Mouse (Mus musculus): Measurements from ENCODE around the gene Smarca2. TPM values are rescaled to one million over a fixed set of nuclear protein-coding genes. Genes with fewer than 3 reads are reported as not detected.

Smarca2 gene
- polyA plus RNA-seq, 1 experiment from 2014 or later = 45.5 TPM

DNA sequence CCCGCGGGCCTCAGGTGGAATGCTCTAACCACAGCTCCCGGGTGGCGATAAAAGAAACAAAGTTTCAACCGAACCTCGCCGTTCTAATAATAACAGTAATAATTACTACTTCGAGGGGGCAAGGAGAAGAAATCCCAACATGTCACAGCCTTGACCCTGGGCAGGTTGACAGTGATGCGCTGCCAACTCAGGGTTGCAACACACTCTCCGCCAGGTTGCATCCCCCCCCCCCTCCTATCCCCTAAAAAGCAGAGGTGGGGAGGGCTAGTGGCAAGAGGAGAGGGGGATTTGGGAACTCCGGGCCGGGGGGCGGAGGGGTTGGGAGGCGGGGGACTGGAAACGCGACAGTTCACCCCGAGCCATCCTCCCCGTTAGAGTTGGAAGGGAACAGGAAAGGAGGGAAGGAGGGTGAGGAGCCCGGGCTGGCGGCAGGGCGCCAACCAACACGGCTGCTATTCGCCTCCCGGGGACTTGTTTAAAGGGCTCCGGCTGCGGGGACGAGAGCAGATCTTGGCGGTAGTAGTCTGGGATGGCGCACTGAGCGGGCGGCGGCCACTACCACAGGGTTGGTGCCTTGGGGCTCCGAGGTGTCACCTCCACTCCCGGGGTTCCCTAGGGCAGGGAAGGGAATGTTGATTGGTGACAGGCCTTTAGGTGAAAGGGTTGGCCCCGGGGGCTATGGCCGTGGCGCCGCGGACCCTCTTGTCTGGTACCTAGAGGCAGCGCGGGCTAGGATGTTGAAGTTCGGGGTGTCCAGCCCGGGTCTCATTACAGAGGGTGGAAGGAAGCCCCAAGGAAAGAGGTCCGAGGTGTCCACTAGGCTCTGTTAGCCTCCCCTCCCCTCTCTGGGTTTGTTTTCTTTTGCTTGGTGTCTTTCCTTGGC is 829 bp downstream of the Smarca2 start:
- Histone ChIP-seq H3K4me1 (peaks cover 24% of the 10 kb centered on the region), H3K4me2 (peak overlapping the region; percentile 98), H3K27me3 (peaks cover 25% of the 10 kb centered on the region), H3K9ac (peak overlapping the region; percentile 60), H3K36me3 (no peaks in the 10 kb centered on the region), H3K4me3 (replicated peaks) (peak overlapping the region; percentile 74), H3K27ac (peak overlapping the region; percentile 95), H3K9me3 (replicated peaks) (no peaks in the 10 kb centered on the region)
- no peak; the same call in 1 of the 2 replicates for ATAC-seq (replicated peaks; ENCODE audit: low FRiP score)
- 1% methylated on average over 43 of the region's 44 CpGs for WGBS

DNA sequence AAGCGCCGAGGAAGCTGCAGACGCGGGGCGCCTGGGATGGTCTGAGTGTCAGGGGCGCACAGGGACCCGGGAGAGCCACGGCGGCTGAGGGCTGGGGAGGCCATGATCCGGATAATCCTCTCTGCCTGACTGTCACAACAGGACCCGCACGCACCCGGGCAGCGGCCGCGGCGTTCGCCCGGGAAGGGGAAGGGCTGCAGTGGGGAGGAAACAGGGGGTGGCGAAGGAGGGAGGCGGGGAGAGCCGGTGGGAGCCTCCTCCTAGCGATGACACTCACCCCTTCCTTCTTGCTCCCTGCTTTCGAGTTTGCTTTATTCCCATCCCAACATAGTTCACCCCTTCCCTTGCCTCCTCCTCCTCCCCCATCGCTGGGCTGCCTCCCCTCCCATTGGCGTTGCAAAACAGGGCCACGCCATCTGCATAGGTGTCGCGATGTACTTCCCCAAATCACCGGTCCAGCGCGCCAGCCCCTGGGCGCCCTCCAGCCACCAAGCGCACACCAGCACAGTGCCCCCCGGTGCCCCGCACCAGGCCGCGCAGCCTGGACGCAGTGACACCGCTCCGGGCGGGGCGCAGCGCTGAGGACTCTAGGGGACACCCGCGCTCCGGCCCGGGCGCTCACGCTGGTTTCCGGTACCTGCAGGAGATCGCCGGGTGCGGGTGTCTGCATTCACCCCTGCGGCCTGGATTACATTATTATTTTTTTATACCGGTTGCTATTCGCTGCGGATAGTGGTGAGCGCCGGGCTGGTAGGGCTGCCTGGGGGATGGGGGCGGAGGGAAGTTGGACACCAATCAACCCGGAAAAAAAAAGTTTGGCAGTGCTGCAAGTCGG is 1.7 kb downstream of the Smarca2 start:
- Histone ChIP-seq H3K9me3 (replicated peaks) (no peaks in the 10 kb centered on the region), H3K27me3 (peaks cover 25% of the 10 kb centered on the region), H3K4me3 (replicated peaks) (peak overlapping the region; percentile 74), H3K36me3 (no peaks in the 10 kb centered on the region), H3K9ac (peak overlapping the region; percentile 60), H3K4me2 (peak overlapping the region; percentile 98), H3K4me1 (peaks cover 24% of the 10 kb centered on the region), H3K27ac (peak overlapping the region; percentile 95)
- WGBS = under 1% methylated on average over 51 of the region's 63 CpGs
- peak; percentile 38 for ATAC-seq (replicated peaks; ENCODE audit: low FRiP score)

DNA sequence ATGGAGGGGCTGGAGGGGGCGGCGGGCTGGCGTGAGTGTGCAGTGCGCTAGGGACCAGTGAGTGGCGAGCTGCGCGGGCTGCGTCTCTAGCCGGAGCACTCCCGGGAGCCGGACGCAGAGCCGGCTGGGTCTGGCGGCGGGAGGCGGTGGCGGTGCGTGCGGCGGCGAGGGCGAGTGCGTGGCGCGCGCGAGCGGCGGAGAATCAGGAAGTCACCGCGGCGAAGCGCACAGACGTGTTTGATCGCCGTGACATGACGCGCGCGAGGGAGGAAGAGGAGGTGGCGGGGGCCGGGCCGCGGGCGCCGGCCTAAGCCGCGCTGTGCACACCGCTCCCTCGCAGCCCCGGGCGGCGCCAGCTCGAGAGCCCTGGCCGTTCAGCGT is 2.3 kb downstream of the Smarca2 start:
- peak; percentile 60 for ATAC-seq (replicated peaks; ENCODE audit: low FRiP score)

DNA sequence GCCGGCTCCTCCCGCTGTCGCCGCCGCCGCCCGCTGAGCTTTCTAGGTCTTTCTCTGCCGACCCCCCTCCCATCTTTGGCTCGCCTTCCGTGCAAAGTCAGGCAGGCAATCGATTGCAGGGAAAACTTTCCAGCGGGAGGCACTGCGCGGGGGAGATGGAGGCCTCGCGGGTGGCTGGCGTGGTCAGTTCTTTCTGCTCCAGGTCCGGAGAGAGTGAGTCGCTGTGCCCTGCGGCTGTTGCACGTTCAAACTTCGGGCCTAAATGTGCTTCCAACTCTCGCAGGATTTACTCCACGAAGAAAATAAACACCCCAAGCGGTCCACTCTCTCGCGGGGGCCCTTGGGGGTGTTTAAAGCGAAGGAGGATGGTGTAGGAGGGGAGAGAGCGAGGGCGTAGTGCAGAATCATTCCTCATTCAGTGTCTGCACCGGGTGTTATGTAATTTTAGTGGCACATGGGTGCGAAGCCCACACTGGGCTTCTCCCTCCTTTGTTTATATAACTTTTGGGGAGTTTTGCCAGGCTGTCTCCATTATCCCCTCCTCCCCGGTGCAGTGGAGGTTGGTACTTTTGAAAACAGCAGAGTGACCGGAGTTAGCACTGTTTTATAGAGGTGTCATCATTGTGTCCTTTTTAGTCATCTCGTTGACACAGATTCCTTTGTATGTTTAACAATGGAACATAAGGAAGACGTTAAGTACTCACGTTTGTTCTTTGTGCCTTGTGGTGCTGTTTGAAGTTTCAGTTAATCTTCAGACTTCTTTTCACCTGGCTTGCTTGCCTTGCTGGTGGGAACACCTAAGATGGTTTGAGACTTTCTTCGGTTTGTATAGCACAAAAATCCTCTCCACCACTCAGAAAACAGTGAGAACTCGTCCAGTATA is 2.9 kb downstream of the Smarca2 start:
- WGBS = 1% methylated on average over 39 of the region's 39 CpGs
- ATAC-seq (replicated peaks; ENCODE audit: low FRiP score) = no peak
- H3K4me3 ChIP-seq (replicated peaks) = peak overlapping the region; percentile 74
- no peaks in the 10 kb centered on the region for H3K36me3 ChIP-seq
- H3K4me1 ChIP-seq = peaks cover 25% of the 10 kb centered on the region
- H3K9me3 ChIP-seq (replicated peaks) = no peaks in the 10 kb centered on the region
- H3K9ac ChIP-seq = peak overlapping the region; percentile 60
- H3K27ac ChIP-seq = peak overlapping the region; percentile 95
- peaks cover 16% of the 10 kb centered on the region for H3K27me3 ChIP-seq
- H3K4me2 ChIP-seq = peak overlapping the region; percentile 98

More for the DNA sequence above, 2.3 kb downstream of the Smarca2 start:
- peak overlapping the region; percentile 95 for H3K27ac ChIP-seq
- no peaks in the 10 kb centered on the region for H3K36me3 ChIP-seq
- WGBS = 0% methylated on average over 43 of the region's 56 CpGs
- peak overlapping the region; percentile 98 for H3K4me2 ChIP-seq
- H3K4me1 ChIP-seq = peaks cover 24% of the 10 kb centered on the region
- H3K9me3 ChIP-seq (replicated peaks) = no peaks in the 10 kb centered on the region
- peaks cover 22% of the 10 kb centered on the region for H3K27me3 ChIP-seq
- H3K9ac ChIP-seq = peak overlapping the region; percentile 60
- H3K4me3 ChIP-seq (replicated peaks) = peak overlapping the region; percentile 74

GRCm38 (mm10) chr19:26608434-26608812 is 3.6 kb downstream of the Smarca2 start:
- H3K9ac ChIP-seq = no peak overlapping the region
- no peak overlapping the region for H3K27ac ChIP-seq
- no peaks in the 10 kb centered on the region for H3K36me3 ChIP-seq
- peak overlapping the region; percentile 98 for H3K4me2 ChIP-seq
- peaks cover 11% of the 10 kb centered on the region; the same call in 1 of the 2 replicates for H3K27me3 ChIP-seq
- WGBS = 18% methylated on average over 7 of the region's 7 CpGs
- H3K9me3 ChIP-seq (replicated peaks) = no peaks in the 10 kb centered on the region
- no peak for ATAC-seq (replicated peaks; ENCODE audit: low FRiP score)
- peak overlapping the region; percentile 74 for H3K4me3 ChIP-seq (replicated peaks)
- peaks cover 32% of the 10 kb centered on the region for H3K4me1 ChIP-seq

DNA sequence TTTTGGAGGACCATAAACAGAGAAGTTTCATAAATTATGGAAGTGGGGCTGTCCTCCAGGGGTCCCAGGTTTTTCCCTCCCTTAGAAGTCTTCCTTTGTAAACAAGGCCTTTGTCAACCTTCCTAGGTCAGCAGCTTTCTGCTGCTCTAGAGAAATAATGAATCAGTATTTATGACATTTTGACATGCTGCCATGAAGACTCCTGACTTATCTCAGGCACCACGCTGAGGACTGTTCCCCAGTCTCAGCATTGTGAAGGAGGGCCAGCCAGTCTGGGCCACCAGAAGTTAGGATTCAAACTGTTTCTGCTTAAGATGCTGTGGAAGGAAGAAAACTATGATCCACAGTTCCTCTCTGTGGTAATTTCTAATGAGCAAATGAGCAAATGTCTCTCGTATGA is 4.8 kb downstream of the Smarca2 start:
- no peak for ATAC-seq (replicated peaks; ENCODE audit: low FRiP score)
- Histone ChIP-seq H3K36me3 (no peaks in the 10 kb centered on the region), H3K4me1 (peaks cover 31% of the 10 kb centered on the region), H3K4me3 (replicated peaks) (no peak overlapping the region), H3K4me2 (no peak overlapping the region), H3K27ac (no peak overlapping the region), H3K9me3 (replicated peaks) (no peaks in the 10 kb centered on the region), H3K27me3 (peaks cover 10% of the 10 kb centered on the region; the same call in 1 of the 2 replicates), H3K9ac (no peak overlapping the region)
- 50% methylated on average over 2 of the region's 2 CpGs for WGBS

DNA sequence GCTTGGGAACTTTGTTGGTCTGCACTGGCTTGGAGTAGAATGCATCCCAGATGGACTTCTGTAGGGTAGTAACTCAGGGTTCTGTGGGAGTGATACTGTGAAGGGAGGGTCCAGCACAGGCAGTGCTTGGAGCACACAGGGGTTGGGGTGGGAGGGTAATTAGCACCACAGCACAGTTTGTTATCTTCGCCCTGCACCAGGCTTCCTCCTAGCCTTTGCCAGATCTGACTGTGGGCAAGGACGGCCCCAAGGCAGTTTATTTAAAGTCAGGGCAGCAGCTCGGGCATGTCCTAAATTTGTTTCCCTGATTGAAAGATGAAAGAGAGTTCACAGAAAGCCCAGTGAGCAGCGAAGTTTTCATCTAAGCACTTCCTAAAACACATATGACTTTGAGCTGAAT is 8.1 kb downstream of the Smarca2 start:
- Histone ChIP-seq H3K9me3 (replicated peaks) (no peaks in the 10 kb centered on the region), H3K4me2 (no peak overlapping the region), H3K4me3 (replicated peaks) (no peak overlapping the region), H3K9ac (no peak overlapping the region), H3K27ac (peak overlapping the region; percentile 62; the same call in 1 of the 2 replicates), H3K36me3 (no peaks in the 10 kb centered on the region), H3K27me3 (peaks cover 10% of the 10 kb centered on the region; the same call in 1 of the 2 replicates), H3K4me1 (peaks cover 19% of the 10 kb centered on the region)
- peak; percentile 46; the same call in 1 of the 2 replicates for ATAC-seq (replicated peaks; ENCODE audit: low FRiP score)
- 32% methylated on average over 4 of the region's 4 CpGs for WGBS

DNA sequence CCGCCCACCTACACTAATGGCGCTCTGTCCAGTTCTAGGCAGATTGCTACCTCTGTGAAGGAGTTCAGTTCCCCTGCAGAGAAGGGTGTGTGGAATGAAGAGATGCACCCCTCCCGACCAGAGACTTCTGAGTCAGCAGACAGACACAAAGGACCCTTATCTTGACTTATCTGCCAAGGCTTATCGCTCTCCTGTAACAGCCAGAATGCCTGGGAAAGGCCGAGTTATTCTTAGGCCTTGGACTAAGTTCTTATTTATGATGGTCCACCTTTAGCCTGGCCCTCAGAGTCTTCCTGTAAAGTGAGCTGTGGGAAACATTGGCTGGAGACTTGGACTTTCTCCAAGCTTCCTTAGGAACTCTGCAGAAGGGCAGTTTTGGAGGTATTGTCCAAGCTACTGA is 8.8 kb downstream of the Smarca2 start:
- peaks cover 7% of the 10 kb centered on the region; the same call in 1 of the 2 replicates for H3K27me3 ChIP-seq
- ATAC-seq (replicated peaks; ENCODE audit: low FRiP score) = no peak; the same call in 1 of the 2 replicates
- no peak overlapping the region for H3K9ac ChIP-seq
- H3K27ac ChIP-seq = peak overlapping the region; percentile 62
- WGBS = 56% methylated on average over 5 of the region's 5 CpGs
- H3K4me3 ChIP-seq (replicated peaks) = no peak overlapping the region
- no peaks in the 10 kb centered on the region for H3K36me3 ChIP-seq
- H3K4me2 ChIP-seq = 0 out of 2 replicates have a peak overlapping the region, but pooled peaks have one; percentile 12
- H3K9me3 ChIP-seq (replicated peaks) = no peaks in the 10 kb centered on the region
- H3K4me1 ChIP-seq = peaks cover 12% of the 10 kb centered on the region

GRCm38 (mm10) chr19:26616271-26616670 is 11.4 kb downstream of the Smarca2 start:
- no peaks in the 10 kb centered on the region for H3K27me3 ChIP-seq
- 0 out of 2 replicates have a peak, but pooled peaks cover 4% of the 10 kb centered on the region for H3K36me3 ChIP-seq
- no peak overlapping the region for H3K27ac ChIP-seq
- H3K4me1 ChIP-seq = peaks cover 12% of the 10 kb centered on the region
- H3K9ac ChIP-seq = no peak overlapping the region
- H3K4me2 ChIP-seq = no peak overlapping the region
- ATAC-seq (replicated peaks; ENCODE audit: low FRiP score) = no peak
- H3K9me3 ChIP-seq (replicated peaks) = no peaks in the 10 kb centered on the region
- H3K4me3 ChIP-seq (replicated peaks) = no peak overlapping the region
- WGBS = 70% methylated on average over 1 of the region's 1 CpGs

GRCm38 (mm10) chr19:26617287-26617686 is 12.4 kb downstream of the Smarca2 start:
- Histone ChIP-seq H3K27ac (no peak overlapping the region), H3K36me3 (0 out of 2 replicates have a peak, but pooled peaks cover 4% of the 10 kb centered on the region), H3K4me2 (no peak overlapping the region), H3K27me3 (no peaks in the 10 kb centered on the region), H3K9me3 (replicated peaks) (no peaks in the 10 kb centered on the region), H3K4me1 (peaks cover 12% of the 10 kb centered on the region), H3K4me3 (replicated peaks) (no peak overlapping the region), H3K9ac (no peak overlapping the region)
- WGBS = 76% methylated on average over 5 of the region's 5 CpGs
- no peak for ATAC-seq (replicated peaks; ENCODE audit: low FRiP score)

- H3K9me3 ChIP-seq (replicated peaks) = no peaks in the 10 kb centered on the region
- ATAC-seq (replicated peaks; ENCODE audit: low FRiP score) = 0 out of 2 replicates have a peak, but pooled peaks have one; percentile 52
- H3K4me3 ChIP-seq (replicated peaks) = no peak overlapping the region
- H3K27me3 ChIP-seq = no peaks in the 10 kb centered on the region
- 45% methylated on average over 8 of the region's 8 CpGs for WGBS
- 0 out of 2 replicates have a peak, but pooled peaks cover 3% of the 10 kb centered on the region for H3K36me3 ChIP-seq
- peaks cover 7% of the 10 kb centered on the region for H3K4me1 ChIP-seq
- no peak overlapping the region for H3K4me2 ChIP-seq
- H3K9ac ChIP-seq = no peak overlapping the region
- peak overlapping the region; percentile 51; the same call in 1 of the 2 replicates for H3K27ac ChIP-seq
Measured at GRCm38 (mm10) chr19:26630712-26631235, 25.9 kb downstream of the Smarca2 start.

All from kidney, embryonic 15.5 days (tissue).